Mouse (Mus musculus): ENCODE measurements around the gene Runx2. TPM values are rescaled to one million over a fixed set of nuclear protein-coding genes. Genes with fewer than 3 reads are reported as not detected.

Runx2 gene
- polyA plus RNA-seq, 1 experiment from 2014 or later = 0.35 TPM

- no peak overlapping the region for H3K9ac ChIP-seq (ENCODE audit: low read length)
- no peaks in the 10 kb centered on the region for H3K27me3 ChIP-seq (ENCODE audit: control insufficient read depth, insufficient read depth, low read length)
- ATAC-seq (ENCODE audit: insufficient number of reproducible peaks, insufficient read depth, low FRiP score, low read depth) = no peak
- H3K4me2 ChIP-seq (ENCODE audit: low read length) = no peak overlapping the region
- 76% methylated on average over 14 of the region's 14 CpGs for WGBS
- H3K9me3 ChIP-seq (ENCODE audit: control insufficient read depth, low read length) = no peaks in the 10 kb centered on the region
- H3K4me3 ChIP-seq (ENCODE audit: control insufficient read depth in 1 of 2, insufficient read depth in 1 of 2, low read depth in 1 of 2, low read length in 2 of 2) = no peak overlapping the region
- H3K4me1 ChIP-seq (ENCODE audit: control insufficient read depth in 2 of 2, insufficient read depth in 2 of 2, low read length in 2 of 2) = peaks cover 2 to 7% of the 10 kb centered on the region in 2 experiments; a peak in 2 of 4 replicates
- no peak overlapping the region for H3K27ac ChIP-seq (replicated peaks in 1 of 2; ENCODE audit: control insufficient read depth in 1 of 2, insufficient read depth in 1 of 2, low read depth in 2 of 2, low read length in 2 of 2)
- H3K36me3 ChIP-seq (ENCODE audit: control insufficient read depth, insufficient read depth, low read length) = no peaks in the 10 kb centered on the region
Measured at GRCm38 (mm10) chr17:44633607-44634415, 180.8 kb downstream of the Runx2 start.

GRCm38 (mm10) chr17:44632941-44633340, 181.7 kb downstream of the Runx2 start:
- Histone ChIP-seq H3K27ac (replicated peaks in 1 of 2; ENCODE audit: control insufficient read depth in 1 of 2, insufficient read depth in 1 of 2, low read depth in 2 of 2, low read length in 2 of 2) (no peak overlapping the region), H3K27me3 (ENCODE audit: control insufficient read depth, insufficient read depth, low read length) (no peaks in the 10 kb centered on the region), H3K9ac (ENCODE audit: low read length) (no peak overlapping the region), H3K4me3 (ENCODE audit: control insufficient read depth in 1 of 2, insufficient read depth in 1 of 2, low read depth in 1 of 2, low read length in 2 of 2) (no peak overlapping the region), H3K9me3 (ENCODE audit: control insufficient read depth, low read length) (no peaks in the 10 kb centered on the region), H3K36me3 (ENCODE audit: control insufficient read depth, insufficient read depth, low read length) (no peaks in the 10 kb centered on the region), H3K4me2 (ENCODE audit: low read length) (no peak overlapping the region), H3K4me1 (ENCODE audit: control insufficient read depth in 2 of 2, insufficient read depth in 2 of 2, low read length in 2 of 2) (peaks cover 2 to 7% of the 10 kb centered on the region in 2 experiments; a peak in 2 of 4 replicates)
- ATAC-seq (ENCODE audit: insufficient number of reproducible peaks, insufficient read depth, low FRiP score, low read depth) = no peak
- 88% methylated on average over 2 of the region's 2 CpGs for WGBS

GRCm38 (mm10) chr17:44632292-44632691, 182.3 kb downstream of the Runx2 start:
- Histone ChIP-seq H3K27me3 (ENCODE audit: control insufficient read depth, insufficient read depth, low read length) (no peaks in the 10 kb centered on the region), H3K4me2 (ENCODE audit: low read length) (no peak overlapping the region), H3K9me3 (ENCODE audit: control insufficient read depth, low read length) (no peaks in the 10 kb centered on the region), H3K9ac (ENCODE audit: low read length) (no peak overlapping the region), H3K4me1 (ENCODE audit: control insufficient read depth in 2 of 2, insufficient read depth in 2 of 2, low read length in 2 of 2) (peaks cover 2 to 7% of the 10 kb centered on the region in 2 experiments; a peak in 2 of 4 replicates), H3K36me3 (ENCODE audit: control insufficient read depth, insufficient read depth, low read length) (no peaks in the 10 kb centered on the region), H3K4me3 (ENCODE audit: control insufficient read depth in 1 of 2, insufficient read depth in 1 of 2, low read depth in 1 of 2, low read length in 2 of 2) (no peak overlapping the region), H3K27ac (replicated peaks in 1 of 2; ENCODE audit: control insufficient read depth in 1 of 2, insufficient read depth in 1 of 2, low read depth in 2 of 2, low read length in 2 of 2) (no peak overlapping the region)
- no peak for ATAC-seq (ENCODE audit: insufficient number of reproducible peaks, insufficient read depth, low FRiP score, low read depth)
- 52% methylated on average over 4 of the region's 4 CpGs for WGBS

- no peaks in the 10 kb centered on the region for H3K36me3 ChIP-seq (ENCODE audit: control insufficient read depth, insufficient read depth, low read length)
- no peak overlapping the region for H3K4me3 ChIP-seq (ENCODE audit: control insufficient read depth in 1 of 2, insufficient read depth in 1 of 2, low read depth in 1 of 2, low read length in 2 of 2)
- H3K9me3 ChIP-seq (ENCODE audit: control insufficient read depth, low read length) = no peaks in the 10 kb centered on the region
- WGBS = 84% methylated on average over 4 of the region's 4 CpGs
- ATAC-seq (ENCODE audit: insufficient number of reproducible peaks, insufficient read depth, low FRiP score, low read depth) = no peak
- no peak overlapping the region for H3K9ac ChIP-seq (ENCODE audit: low read length)
- peaks cover 2 to 7% of the 10 kb centered on the region in 2 experiments; a peak in 2 of 4 replicates for H3K4me1 ChIP-seq (ENCODE audit: control insufficient read depth in 2 of 2, insufficient read depth in 2 of 2, low read length in 2 of 2)
- H3K4me2 ChIP-seq (ENCODE audit: low read length) = no peak overlapping the region
- H3K27me3 ChIP-seq (ENCODE audit: control insufficient read depth, insufficient read depth, low read length) = no peaks in the 10 kb centered on the region
- H3K27ac ChIP-seq (replicated peaks in 1 of 2; ENCODE audit: control insufficient read depth in 1 of 2, insufficient read depth in 1 of 2, low read depth in 2 of 2, low read length in 2 of 2) = no peak overlapping the region
Measured at GRCm38 (mm10) chr17:44631577-44631976, 183.0 kb downstream of the Runx2 start.

GRCm38 (mm10) chr17:44627317-44627716, 187.3 kb downstream of the Runx2 start:
- Histone ChIP-seq H3K9me3 (ENCODE audit: control insufficient read depth, low read length) (no peaks in the 10 kb centered on the region), H3K4me3 (ENCODE audit: control insufficient read depth in 1 of 2, insufficient read depth in 1 of 2, low read depth in 1 of 2, low read length in 2 of 2) (no peak overlapping the region), H3K4me1 (ENCODE audit: control insufficient read depth in 2 of 2, insufficient read depth in 2 of 2, low read length in 2 of 2) (peaks cover 2 to 3% of the 10 kb centered on the region in 2 experiments; a peak in 2 of 4 replicates), H3K27ac (replicated peaks in 1 of 2; ENCODE audit: control insufficient read depth in 1 of 2, insufficient read depth in 1 of 2, low read depth in 2 of 2, low read length in 2 of 2) (no peak overlapping the region), H3K4me2 (ENCODE audit: low read length) (no peak overlapping the region), H3K36me3 (ENCODE audit: control insufficient read depth, insufficient read depth, low read length) (no peaks in the 10 kb centered on the region), H3K27me3 (ENCODE audit: control insufficient read depth, insufficient read depth, low read length) (no peaks in the 10 kb centered on the region), H3K9ac (ENCODE audit: low read length) (no peak overlapping the region)
- no peak for ATAC-seq (ENCODE audit: insufficient number of reproducible peaks, insufficient read depth, low FRiP score, low read depth)
- 79% methylated on average over 6 of the region's 6 CpGs for WGBS

GRCm38 (mm10) chr17:44623707-44624106, 190.9 kb downstream of the Runx2 start:
- Histone ChIP-seq H3K9me3 (ENCODE audit: control insufficient read depth, low read length) (no peaks in the 10 kb centered on the region), H3K4me2 (ENCODE audit: low read length) (no peak overlapping the region), H3K36me3 (ENCODE audit: control insufficient read depth, insufficient read depth, low read length) (no peaks in the 10 kb centered on the region), H3K4me3 (ENCODE audit: control insufficient read depth in 1 of 2, insufficient read depth in 1 of 2, low read depth in 1 of 2, low read length in 2 of 2) (no peak overlapping the region), H3K9ac (ENCODE audit: low read length) (no peak overlapping the region), H3K27me3 (ENCODE audit: control insufficient read depth, insufficient read depth, low read length) (no peaks in the 10 kb centered on the region), H3K27ac (replicated peaks in 1 of 2; ENCODE audit: control insufficient read depth in 1 of 2, insufficient read depth in 1 of 2, low read depth in 2 of 2, low read length in 2 of 2) (no peak overlapping the region), H3K4me1 (ENCODE audit: control insufficient read depth in 2 of 2, insufficient read depth in 2 of 2, low read length in 2 of 2) (no peaks in the 10 kb centered on the region)
- 70% methylated on average over 2 of the region's 2 CpGs for WGBS
- ATAC-seq (ENCODE audit: insufficient number of reproducible peaks, insufficient read depth, low FRiP score, low read depth) = no peak

GRCm38 (mm10) chr17:44623271-44623670, 191.3 kb downstream of the Runx2 start:
- no peak for ATAC-seq (ENCODE audit: insufficient number of reproducible peaks, insufficient read depth, low FRiP score, low read depth)
- Histone ChIP-seq H3K27me3 (ENCODE audit: control insufficient read depth, insufficient read depth, low read length) (no peaks in the 10 kb centered on the region), H3K4me1 (ENCODE audit: control insufficient read depth in 2 of 2, insufficient read depth in 2 of 2, low read length in 2 of 2) (no peaks in the 10 kb centered on the region), H3K36me3 (ENCODE audit: control insufficient read depth, insufficient read depth, low read length) (no peaks in the 10 kb centered on the region), H3K27ac (replicated peaks in 1 of 2; ENCODE audit: control insufficient read depth in 1 of 2, insufficient read depth in 1 of 2, low read depth in 2 of 2, low read length in 2 of 2) (no peak overlapping the region), H3K9me3 (ENCODE audit: control insufficient read depth, low read length) (no peaks in the 10 kb centered on the region), H3K9ac (ENCODE audit: low read length) (no peak overlapping the region), H3K4me2 (ENCODE audit: low read length) (no peak overlapping the region), H3K4me3 (ENCODE audit: control insufficient read depth in 1 of 2, insufficient read depth in 1 of 2, low read depth in 1 of 2, low read length in 2 of 2) (no peak overlapping the region)
- WGBS = 62% methylated on average over 8 of the region's 8 CpGs

GRCm38 (mm10) chr17:44620456-44620855, 194.1 kb downstream of the Runx2 start:
- 77% methylated on average over 2 of the region's 2 CpGs for WGBS
- no peak overlapping the region for H3K9ac ChIP-seq (ENCODE audit: low read length)
- ATAC-seq (ENCODE audit: insufficient number of reproducible peaks, insufficient read depth, low FRiP score, low read depth) = no peak
- no peaks in the 10 kb centered on the region for H3K4me1 ChIP-seq (ENCODE audit: control insufficient read depth in 2 of 2, insufficient read depth in 2 of 2, low read length in 2 of 2)
- no peaks in the 10 kb centered on the region for H3K27me3 ChIP-seq (ENCODE audit: control insufficient read depth, insufficient read depth, low read length)
- no peak overlapping the region for H3K4me3 ChIP-seq (ENCODE audit: control insufficient read depth in 1 of 2, insufficient read depth in 1 of 2, low read depth in 1 of 2, low read length in 2 of 2)
- no peaks in the 10 kb centered on the region for H3K36me3 ChIP-seq (ENCODE audit: control insufficient read depth, insufficient read depth, low read length)
- H3K9me3 ChIP-seq (ENCODE audit: control insufficient read depth, low read length) = no peaks in the 10 kb centered on the region
- H3K4me2 ChIP-seq (ENCODE audit: low read length) = no peak overlapping the region
- H3K27ac ChIP-seq (replicated peaks in 1 of 2; ENCODE audit: control insufficient read depth in 1 of 2, insufficient read depth in 1 of 2, low read depth in 2 of 2, low read length in 2 of 2) = no peak overlapping the region

Measured in heart, embryonic 14.5 days (tissue).